Mouse (Mus musculus) c-Kit-negative CD71-positive TER-119-positive erythroid progenitor cells, embryonic 14.5 days (primary cell): ENCODE results near the gene Ttc16.

Experiments used
- DNase-seq: peaks from one replicate; pipeline ENCODE4 v3.0.0-alpha.2; 2013; ENCODE audit warnings: low read depth, low spot score

Ttc16 gene

GRCm38 (mm10) chr2:32779714-32780113, 4.3 kb upstream of the Ttc16 start:
- no peak for DNase-seq

- no peak for DNase-seq
Observed at GRCm38 (mm10) chr2:32779131-32779530, 3.7 kb upstream of the Ttc16 start.

- DNase-seq = no peak
Observed at GRCm38 (mm10) chr2:32778081-32778480, 2.6 kb upstream of the Ttc16 start.

- DNase-seq = no peak
Observed at GRCm38 (mm10) chr2:32776192-32776591, 759 bp upstream of the Ttc16 start.

- no peak for DNase-seq
Observed at GRCm38 (mm10) chr2:32772626-32773279, 2.7 kb downstream of the Ttc16 start.

- no peak for DNase-seq
Observed at GRCm38 (mm10) chr2:32771886-32772285, 3.5 kb downstream of the Ttc16 start.

- DNase-seq = no peak
Observed at GRCm38 (mm10) chr2:32769327-32770085, 5.9 kb downstream of the Ttc16 start.

- no peak for DNase-seq
Observed at GRCm38 (mm10) chr2:32768661-32769285, 6.7 kb downstream of the Ttc16 start.

- DNase-seq = no peak
Observed at GRCm38 (mm10) chr2:32767241-32767640, 8.2 kb downstream of the Ttc16 start.

GRCm38 (mm10) chr2:32763353-32763752, 12.1 kb downstream of the Ttc16 start:
- no peak for DNase-seq

GRCm38 (mm10) chr2:32761859-32762258, 13.6 kb downstream of the Ttc16 start:
- DNase-seq = no peak

GRCm38 (mm10) chr2:32761361-32761760, 14.1 kb downstream of the Ttc16 start:
- no peak for DNase-seq

GRCm38 (mm10) chr2:32759001-32759400, 16.4 kb downstream of the Ttc16 start:
- DNase-seq = no peak

GRCm38 (mm10) chr2:32758503-32758902, 16.9 kb downstream of the Ttc16 start:
- no peak for DNase-seq

- DNase-seq = peak; percentile 91
Observed at GRCm38 (mm10) chr2:32757056-32757845, 18.2 kb downstream of the Ttc16 start, which contains the start of gene Tor2a. Tor2a (plus strand) TSS chr2:32757234.

GRCm38 (mm10) chr2:32756674-32757055, 18.8 kb downstream of the Ttc16 start:
- DNase-seq = no peak

GRCm38 (mm10) chr2:32752181-32752580, 23.3 kb downstream of the Ttc16 start:
- no peak for DNase-seq

- DNase-seq = no peak
Observed at GRCm38 (mm10) chr2:32751665-32752033, 23.8 kb downstream of the Ttc16 start.

GRCm38 (mm10) chr2:32750887-32751664, 24.4 kb downstream of the Ttc16 start:
- no peak for DNase-seq

GRCm38 (mm10) chr2:32750199-32750598, 25.2 kb downstream of the Ttc16 start:
- DNase-seq = no peak

GRCm38 (mm10) chr2:32749082-32749481, 26.4 kb downstream of the Ttc16 start:
- DNase-seq = no peak
